Mouse (Mus musculus): ENCODE measurements around the gene 4933427I04Rik. TPM values are rescaled to one million over a fixed set of nuclear protein-coding genes. Genes with fewer than 3 reads are reported as not detected.

4933427I04Rik gene
- total RNA-seq (2015; ENCODE audit: low replicate concordance) (not detected in 2 replicates), total RNA-seq (2017; ENCODE audit: low replicate concordance) (not detected in 2 replicates)

DNA sequence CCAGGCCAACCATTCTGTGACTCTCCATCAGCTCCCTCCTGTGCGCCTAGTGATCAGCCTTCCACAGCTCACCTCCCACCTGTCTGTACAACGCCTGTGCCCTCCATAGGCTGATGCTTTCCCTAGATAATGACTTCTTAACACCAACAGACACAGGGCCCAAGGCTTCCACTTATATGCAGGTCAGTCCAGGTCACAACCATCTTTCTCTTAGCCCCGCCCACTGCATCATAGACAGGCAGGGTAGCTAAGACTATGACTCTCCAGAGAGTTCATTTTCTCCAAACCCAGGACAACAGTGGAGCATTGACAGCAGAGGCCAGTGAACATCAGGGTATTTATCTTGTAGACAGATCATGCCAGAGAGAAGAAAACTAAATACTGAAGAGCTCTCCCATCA lies at the start of gene 4933427I04Rik:
Gene 4933427I04Rik, plus strand, starts transcription at position 301 of the 400 bp plus-strand sequence.
- no peak for ATAC-seq (replicated peaks; ENCODE audit: low FRiP score, poor library complexity, severe bottlenecking)

DNA sequence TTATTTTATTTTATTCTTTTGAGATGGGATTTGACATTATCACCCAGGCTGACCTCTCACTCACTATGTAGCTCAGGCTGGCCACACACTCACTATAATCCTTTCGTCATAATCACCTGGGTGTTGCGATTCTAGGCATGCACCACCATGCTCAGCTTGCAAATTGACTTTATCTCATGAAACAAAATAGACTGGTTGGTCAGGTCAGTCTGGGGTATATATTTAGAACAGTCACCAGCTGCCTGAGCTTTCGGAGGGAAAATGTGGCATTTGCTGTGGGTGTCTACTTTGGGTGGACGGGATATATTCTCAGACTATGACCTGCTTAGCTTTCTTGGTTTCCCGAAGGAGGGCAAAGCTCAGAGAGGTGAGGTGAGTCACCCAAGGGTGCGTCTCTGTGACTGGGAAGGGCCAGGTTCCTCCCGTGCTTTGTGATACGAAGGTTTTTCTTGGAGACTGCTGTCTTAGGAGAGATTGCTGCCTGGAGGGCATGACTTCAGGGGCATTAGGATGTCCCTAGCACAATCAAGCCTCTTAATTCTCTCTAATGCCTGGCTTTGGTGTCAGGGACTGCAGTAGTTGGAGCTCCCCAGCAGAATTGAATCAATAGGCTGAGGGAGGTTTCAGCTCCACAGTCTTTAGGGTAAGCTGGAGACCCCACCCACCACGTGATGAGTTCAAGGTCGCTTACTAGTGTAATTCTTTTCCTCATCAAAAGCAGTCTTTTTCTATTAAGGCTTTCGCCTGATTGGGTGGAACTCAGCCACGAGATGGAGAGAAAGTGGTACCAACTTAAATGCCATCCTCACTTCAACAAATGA lies 48.8 kb upstream of the 4933427I04Rik start:
- no peak for ATAC-seq (replicated peaks; ENCODE audit: low FRiP score, poor library complexity, severe bottlenecking)

DNA sequence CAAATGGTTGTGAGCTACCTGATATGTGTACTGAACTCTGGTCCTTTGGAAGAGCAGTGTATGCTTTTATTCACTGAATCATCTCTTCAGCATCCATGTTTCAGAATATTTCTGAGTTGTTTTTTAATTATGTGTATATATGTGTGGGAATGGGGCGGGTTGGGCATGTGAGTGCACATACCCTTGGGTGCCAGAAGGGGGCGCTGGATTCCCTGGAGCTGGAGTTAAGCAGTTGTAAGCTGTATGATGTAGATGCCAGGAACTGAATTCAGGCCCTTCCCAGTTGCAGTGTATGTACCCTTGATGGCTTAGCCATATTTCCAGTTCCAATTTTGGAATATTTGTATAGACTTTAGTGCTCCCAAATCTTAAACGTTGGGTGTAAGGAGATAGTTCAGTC lies 47.0 kb upstream of the 4933427I04Rik start:
- ATAC-seq (replicated peaks; ENCODE audit: low FRiP score, poor library complexity, severe bottlenecking): no peak

DNA sequence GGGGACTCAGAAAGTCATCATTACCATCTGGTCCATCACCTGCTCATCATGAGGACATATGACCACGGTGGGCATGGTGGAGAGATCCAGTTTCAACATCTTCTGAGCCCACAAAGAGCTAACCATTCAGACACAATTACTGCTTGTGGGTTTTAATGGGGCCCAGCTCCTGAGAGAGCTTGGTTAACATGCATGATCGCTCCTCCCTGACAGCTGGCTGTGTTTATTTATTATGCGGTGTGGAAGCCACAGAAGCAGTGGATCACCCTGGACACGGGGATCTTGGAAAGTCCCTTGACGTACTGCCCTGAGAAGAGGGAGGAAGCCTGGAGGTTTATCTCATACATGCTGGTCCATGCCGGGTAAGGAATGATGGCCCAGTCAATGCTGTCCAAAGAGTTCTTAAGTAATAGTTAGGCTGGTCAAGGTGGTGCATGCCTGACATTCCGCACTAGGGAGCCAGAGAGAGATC lies 45.4 kb upstream of the 4933427I04Rik start:
- ATAC-seq (replicated peaks; ENCODE audit: low FRiP score, poor library complexity, severe bottlenecking): no peak

DNA sequence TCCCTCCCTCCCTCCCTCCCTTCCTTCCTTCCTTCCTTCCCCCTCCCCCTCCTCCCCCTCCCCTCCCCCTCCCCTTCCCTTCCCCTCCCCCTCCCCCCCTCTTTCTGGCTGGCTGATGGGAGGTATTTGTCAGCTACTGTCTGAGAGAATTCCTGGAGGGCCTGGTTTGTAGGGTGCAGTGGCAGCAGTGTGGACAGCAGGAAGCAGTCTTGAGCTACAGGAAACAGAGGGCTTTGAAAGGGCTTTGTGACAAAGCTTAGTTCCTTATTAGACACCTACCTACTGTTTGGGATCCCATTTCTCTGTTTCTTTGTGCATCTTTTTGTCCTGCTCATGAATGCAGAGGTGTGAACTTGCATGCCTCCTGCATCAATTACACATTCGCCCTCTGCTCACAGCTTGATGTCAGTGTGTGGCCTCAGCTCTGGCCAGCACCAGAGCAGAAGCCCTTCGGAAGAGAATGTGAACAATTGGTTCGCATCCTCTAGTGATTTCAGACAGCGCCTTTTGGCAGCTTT lies 40.3 kb upstream of the 4933427I04Rik start:
- no peak for ATAC-seq (replicated peaks; ENCODE audit: low FRiP score, poor library complexity, severe bottlenecking)

GRCm38 (mm10) chr4:123842126-123842525 lies 17.4 kb upstream of the 4933427I04Rik start:
- ATAC-seq (replicated peaks; ENCODE audit: low FRiP score, poor library complexity, severe bottlenecking): no peak

GRCm38 (mm10) chr4:123856888-123857287 lies 2.6 kb upstream of the 4933427I04Rik start:
- no peak for ATAC-seq (replicated peaks; ENCODE audit: low FRiP score, poor library complexity, severe bottlenecking)

DNA sequence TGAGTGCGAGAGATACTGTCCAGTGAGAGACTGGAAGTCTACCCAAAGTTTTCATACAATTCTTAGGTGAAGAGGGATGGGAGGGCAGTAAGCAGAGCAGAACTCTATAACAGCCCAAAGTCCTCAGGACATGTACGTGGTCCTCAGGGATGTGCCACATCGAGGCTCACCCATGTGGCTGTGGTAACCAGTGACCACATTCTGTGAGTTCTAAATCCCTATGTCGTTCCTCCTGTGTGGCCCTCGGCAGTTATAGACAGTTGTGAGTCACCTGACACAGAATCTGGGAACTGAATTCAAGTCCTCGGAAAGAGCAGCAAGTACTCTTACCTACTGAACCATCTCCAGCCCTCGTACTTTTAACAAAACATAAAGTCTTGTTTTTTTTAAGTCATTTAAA lies 1.4 kb upstream of the 4933427I04Rik start:
- no peak for ATAC-seq (replicated peaks; ENCODE audit: low FRiP score, poor library complexity, severe bottlenecking)

DNA sequence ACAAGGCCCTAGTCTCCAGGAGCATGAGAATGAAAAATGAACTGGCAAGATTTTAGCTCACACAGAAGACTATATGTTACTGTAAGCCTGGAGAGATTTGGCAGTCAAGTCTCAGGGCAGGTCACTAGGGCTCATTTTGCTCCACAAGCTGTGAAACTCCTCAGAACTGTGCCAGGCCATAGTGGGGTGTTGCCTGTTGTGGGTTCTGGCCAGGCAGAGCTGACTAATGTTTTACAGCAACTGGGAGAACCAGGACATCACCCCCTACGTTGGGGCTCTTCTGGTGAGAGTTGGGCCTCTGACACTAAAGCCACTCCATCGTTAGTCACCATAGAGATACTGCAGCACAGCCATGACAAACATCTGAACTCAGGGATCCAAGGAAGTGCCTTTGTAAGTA lies 324 bp downstream of the 4933427I04Rik start:
- ATAC-seq (replicated peaks; ENCODE audit: low FRiP score, poor library complexity, severe bottlenecking): no peak

DNA sequence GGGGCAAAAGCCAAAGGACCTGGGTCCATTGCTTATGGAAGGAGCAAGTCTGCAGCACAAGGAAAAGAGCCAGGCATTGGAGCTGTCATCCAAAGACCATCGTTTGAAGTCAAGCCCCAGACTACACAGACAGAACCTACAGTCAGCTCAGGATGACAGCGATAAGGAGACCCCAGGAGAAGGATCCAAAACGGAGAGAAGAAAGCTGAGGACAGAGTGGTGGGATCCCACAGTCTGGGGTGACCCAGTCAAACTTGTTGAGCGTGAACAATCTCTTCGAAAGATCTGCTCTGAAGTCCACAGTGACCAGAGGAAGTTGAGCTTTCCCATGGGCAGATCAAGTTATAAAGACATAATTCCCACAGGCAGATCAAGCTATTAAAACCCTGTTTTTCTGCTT lies 1.1 kb downstream of the 4933427I04Rik start:
- no peak for ATAC-seq (replicated peaks; ENCODE audit: low FRiP score, poor library complexity, severe bottlenecking)

GRCm38 (mm10) chr4:123893726-123894125 lies 34.2 kb downstream of the 4933427I04Rik start:
- no peak for ATAC-seq (replicated peaks; ENCODE audit: low FRiP score, poor library complexity, severe bottlenecking)

DNA sequence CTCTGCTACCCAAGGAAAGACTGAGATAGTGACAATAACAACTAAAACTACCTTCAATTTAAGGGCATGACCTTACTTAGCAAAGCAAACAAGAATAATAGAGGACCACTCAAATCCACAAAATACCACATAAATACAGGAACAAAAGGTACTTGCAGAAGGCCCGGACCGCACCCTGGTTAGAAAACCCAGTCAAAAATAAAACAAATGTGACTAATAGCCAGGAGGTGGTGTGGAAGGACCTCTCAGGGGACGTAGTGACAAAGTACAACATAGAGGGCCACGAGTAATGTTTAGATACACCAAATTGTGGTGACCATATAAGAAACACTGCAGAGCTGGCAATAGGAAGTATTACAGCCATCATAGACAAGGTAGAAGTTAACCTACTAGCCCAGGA lies 34.8 kb downstream of the 4933427I04Rik start:
- no peak for ATAC-seq (replicated peaks; ENCODE audit: low FRiP score, poor library complexity, severe bottlenecking)

DNA sequence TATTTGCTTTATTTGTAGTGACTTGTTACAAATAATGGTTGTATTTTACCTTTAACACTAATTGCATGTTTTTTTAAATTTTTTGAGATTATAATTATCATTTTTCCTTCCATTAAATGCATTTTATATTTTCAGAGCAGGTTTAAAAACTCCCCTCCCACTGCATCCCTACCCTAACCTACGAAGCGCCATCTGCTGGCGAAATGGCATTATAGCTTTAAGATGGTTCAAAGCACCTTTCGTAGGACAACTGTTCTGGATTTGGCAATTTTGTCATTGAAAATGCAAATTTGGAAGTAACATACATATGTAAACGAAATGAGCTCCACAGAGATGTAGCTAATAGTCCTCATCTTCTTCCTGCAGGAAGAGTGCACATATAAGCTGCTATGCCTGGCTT lies 39.2 kb downstream of the 4933427I04Rik start:
- no peak for ATAC-seq (replicated peaks; ENCODE audit: low FRiP score, poor library complexity, severe bottlenecking)

- ATAC-seq (replicated peaks; ENCODE audit: low FRiP score, poor library complexity, severe bottlenecking): no peak
Measured at GRCm38 (mm10) chr4:123903432-123903831, 44.0 kb downstream of the 4933427I04Rik start.

- peak; percentile 99 for ATAC-seq (replicated peaks; ENCODE audit: low FRiP score, poor library complexity, severe bottlenecking)
Measured at GRCm38 (mm10) chr4:123904333-123905125, 45.0 kb downstream of the 4933427I04Rik start, which contains the start of gene Mycbp. TSS of gene Mycbp (plus strand) at chr4:123904832.

GRCm38 (mm10) chr4:123905126-123905668 lies 45.7 kb downstream of the 4933427I04Rik start:
- ATAC-seq (replicated peaks; ENCODE audit: low FRiP score, poor library complexity, severe bottlenecking): no peak

GRCm38 (mm10) chr4:123911503-123911902 lies 52.0 kb downstream of the 4933427I04Rik start:
- no peak for ATAC-seq (replicated peaks; ENCODE audit: low FRiP score, poor library complexity, severe bottlenecking)

GRCm38 (mm10) chr4:123912431-123912830 lies 53.0 kb downstream of the 4933427I04Rik start:
- ATAC-seq (replicated peaks; ENCODE audit: low FRiP score, poor library complexity, severe bottlenecking): no peak

Data from erythroid progenitor cell, adult 5-6 weeks (primary cell).